Mouse (Mus musculus): ENCODE measurements around the gene Resp18. TPM values are rescaled to one million over a fixed set of nuclear protein-coding genes. Genes with fewer than 3 reads are reported as not detected.
A peak's percentile ranks its signal among the peaks of the same experiment; 100 is the strongest.

Resp18 gene
- not detected for total RNA-seq (2018; cell fraction: chromatin; rRNA removed)
- not detected for total RNA-seq (2018; cell fraction: cytosol; rRNA removed)
- not detected for total RNA-seq (2018; cell fraction: nucleus; rRNA removed)
- polyA plus RNA-seq (2018): not detected in 3 replicates

DNA sequence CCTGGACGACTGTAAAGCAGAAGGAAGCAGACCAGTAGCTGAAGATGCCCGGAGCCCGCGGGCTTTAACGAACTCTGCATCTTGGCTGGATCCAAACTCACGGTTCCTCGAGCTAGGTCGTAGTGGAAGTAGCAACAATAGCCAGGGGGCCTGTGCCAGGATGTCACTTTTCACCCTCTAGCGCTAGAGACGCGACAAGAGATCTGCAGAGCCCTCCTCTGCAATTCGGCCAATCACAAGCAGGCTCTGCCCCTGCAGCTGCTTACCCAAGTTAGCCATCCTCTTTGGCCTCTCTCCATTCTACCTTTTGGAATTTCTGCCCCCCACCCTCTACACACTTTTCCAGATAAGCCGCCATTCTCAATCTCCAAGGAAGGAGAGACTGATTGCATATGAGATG lies at the start of gene Resp18:
TSS of gene Resp18 (minus strand) at position 188 of the 400 bp plus-strand sequence.
- no peaks in the 10 kb centered on the region for H3K79me2 ChIP-seq (ENCODE audit: inconsistent target)
- no peak within 1 kb of the TSS for H3K4me3 ChIP-seq (ENCODE audit: inconsistent target)
- no peak within 1 kb of the TSS for H3K27ac ChIP-seq
- no peaks in the 10 kb centered on the region for H3K36me3 ChIP-seq (ENCODE audit: inconsistent target)
- 10% methylated on average over 13 of the region's 13 CpGs for WGBS (ENCODE audit: missing documents)

DNA sequence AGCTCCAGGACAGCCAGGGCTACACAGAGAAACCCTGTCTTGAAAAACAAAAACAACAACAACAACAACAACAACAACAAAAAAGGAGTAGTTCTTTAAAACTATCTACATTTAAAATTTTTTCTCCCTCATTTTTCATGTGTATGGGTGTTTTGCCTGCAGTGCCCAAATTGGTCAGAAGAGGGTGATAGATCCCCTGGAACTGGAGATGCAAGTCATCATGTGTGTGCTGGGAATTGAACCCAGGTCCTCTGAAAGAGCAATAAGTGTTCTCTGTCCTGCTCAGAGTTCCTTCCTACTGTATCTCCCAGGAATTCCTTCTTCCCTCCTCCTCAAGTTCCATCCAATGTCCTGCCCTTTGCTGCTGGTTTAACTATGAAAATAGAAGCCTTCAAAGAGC lies 49.2 kb upstream of the Resp18 start:
- Histone ChIP-seq H3K4me3 (ENCODE audit: inconsistent target) (no peak overlapping the region), H3K79me2 (ENCODE audit: inconsistent target) (no peaks in the 10 kb centered on the region), H3K36me3 (ENCODE audit: inconsistent target) (no peaks in the 10 kb centered on the region), H3K27ac (no peak overlapping the region)

DNA sequence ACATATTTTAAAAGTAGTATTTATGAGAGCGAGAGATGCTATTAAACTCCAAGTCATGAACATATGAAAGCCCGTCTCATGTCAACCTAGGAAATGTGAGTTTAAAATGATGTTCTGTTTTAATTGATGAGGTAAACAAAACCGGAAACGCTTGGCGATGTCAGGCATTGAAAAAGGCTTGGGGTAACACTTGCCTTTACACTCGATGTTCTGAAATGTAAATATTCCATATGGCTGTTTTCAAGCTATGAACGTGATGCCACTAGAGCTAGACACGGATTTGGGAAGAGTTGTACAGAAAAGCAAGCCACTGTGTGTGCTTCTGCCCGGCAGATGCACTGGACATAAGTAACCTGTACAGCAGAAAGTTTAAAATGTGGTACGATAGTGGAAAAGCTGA lies 41.0 kb upstream of the Resp18 start:
- WGBS (ENCODE audit: missing documents): 96% methylated on average over 10 of the region's 10 CpGs
- Histone ChIP-seq H3K79me2 (ENCODE audit: inconsistent target) (no peaks in the 10 kb centered on the region), H3K27ac (no peak overlapping the region), H3K36me3 (ENCODE audit: inconsistent target) (peaks cover 9% of the 10 kb centered on the region; the same call in 1 of the 2 replicates), H3K4me3 (ENCODE audit: inconsistent target) (no peak overlapping the region)

DNA sequence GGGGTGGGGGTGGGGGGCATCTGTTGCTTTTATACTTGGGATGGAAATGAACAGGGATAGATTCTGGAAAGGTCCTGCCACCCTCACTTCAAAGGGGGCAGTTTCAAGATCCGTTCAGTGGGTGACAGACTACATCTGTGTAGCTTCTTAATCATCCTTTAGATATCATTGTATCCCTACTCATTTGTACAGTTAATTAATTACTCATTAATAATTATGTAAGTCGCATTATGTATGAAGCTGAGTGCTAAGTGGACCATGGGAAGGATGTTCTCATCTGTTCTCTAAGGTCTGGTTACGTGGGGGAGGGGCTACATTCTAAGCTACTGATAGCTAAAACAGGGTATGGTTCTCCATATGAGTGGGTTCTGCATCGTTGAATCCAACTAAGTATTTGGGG lies 40.5 kb upstream of the Resp18 start:
- Histone ChIP-seq H3K27ac (no peak overlapping the region), H3K36me3 (ENCODE audit: inconsistent target) (peaks cover 12% of the 10 kb centered on the region; the same call in 1 of the 2 replicates), H3K79me2 (ENCODE audit: inconsistent target) (no peaks in the 10 kb centered on the region), H3K4me3 (ENCODE audit: inconsistent target) (no peak overlapping the region)
- WGBS (ENCODE audit: missing documents): 98% methylated on average over 4 of the region's 4 CpGs

DNA sequence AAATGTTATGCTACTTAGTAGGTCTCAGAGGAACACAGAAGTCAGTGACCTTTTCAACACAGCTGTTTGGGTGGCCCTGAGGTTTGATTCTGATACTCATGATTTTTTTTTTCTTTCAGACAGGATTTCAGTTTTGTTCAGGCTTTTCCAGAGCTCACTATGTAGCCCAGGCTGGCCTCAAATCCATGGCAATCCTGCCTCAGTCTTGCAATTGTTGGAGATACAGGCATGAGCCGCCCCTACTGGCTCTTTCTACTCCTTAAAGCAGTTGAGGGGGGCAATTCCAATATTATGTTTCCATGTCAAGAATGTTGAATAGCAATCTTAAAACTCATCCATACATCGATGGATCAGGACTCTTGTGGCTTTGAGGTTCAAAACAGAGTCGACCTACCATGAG lies 40.1 kb upstream of the Resp18 start:
- 62% methylated on average over 3 of the region's 3 CpGs for WGBS (ENCODE audit: missing documents)
- peak overlapping the region; percentile 34 for H3K27ac ChIP-seq
- no peaks in the 10 kb centered on the region for H3K79me2 ChIP-seq (ENCODE audit: inconsistent target)
- H3K36me3 ChIP-seq (ENCODE audit: inconsistent target): peaks cover 16% of the 10 kb centered on the region; the same call in 1 of the 2 replicates
- peak overlapping the region; percentile 7; the same call in 1 of the 2 replicates for H3K4me3 ChIP-seq (ENCODE audit: inconsistent target)

DNA sequence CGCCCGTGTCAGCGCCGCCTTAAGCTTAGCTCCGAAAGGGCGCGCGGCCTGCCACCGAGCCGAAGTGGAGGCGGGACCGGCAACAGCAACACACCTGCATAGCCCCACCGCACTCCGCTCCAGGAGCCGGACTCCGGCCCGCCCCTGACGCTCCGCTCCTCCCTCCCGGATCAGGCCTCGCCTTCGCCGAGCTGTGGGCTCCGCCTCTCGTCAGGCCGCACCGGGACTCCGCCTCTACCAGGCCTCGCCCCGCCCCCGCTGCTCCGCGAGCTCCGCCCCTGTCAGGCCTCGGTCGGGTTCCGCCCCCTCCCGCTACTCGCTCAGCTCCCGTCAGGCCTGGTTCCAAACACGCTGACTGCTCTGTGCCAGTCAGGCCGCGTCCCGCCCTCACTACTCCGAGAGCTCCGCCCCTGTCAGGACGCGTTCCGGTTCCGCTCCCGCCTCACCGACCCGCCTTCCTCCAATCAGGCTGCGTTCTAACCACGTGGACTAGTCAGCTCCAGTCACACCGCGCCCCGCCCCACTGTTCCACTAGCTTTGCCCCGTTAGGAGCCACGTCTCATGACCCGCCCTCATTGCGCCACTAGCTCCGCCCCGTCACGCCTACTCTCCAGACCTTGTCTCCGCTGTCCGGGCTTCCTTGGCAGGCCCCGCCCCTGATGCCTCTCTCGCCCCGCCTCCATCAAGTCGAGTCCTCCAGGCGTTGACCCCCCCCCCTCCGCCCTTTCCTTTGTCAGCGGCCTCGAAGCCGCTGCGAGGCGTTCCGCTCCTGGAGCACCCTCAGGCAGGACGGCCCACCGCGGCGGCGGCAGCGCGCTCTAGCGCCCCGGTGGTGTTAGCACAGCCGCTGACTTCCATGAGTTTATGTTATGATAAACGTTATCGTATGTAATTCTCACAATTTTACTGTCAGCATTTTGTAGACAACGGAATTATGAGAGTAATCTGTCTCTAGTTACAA lies 39.3 kb upstream of the Resp18 start, which contains the start of gene Dnpep:
TSS of gene Dnpep (minus strand) at position 750 of the 961 bp plus-strand sequence.
- H3K27ac ChIP-seq: peak within 1 kb of the TSS; percentile 85
- no peaks in the 10 kb centered on the region for H3K79me2 ChIP-seq (ENCODE audit: inconsistent target)
- peaks cover 24% of the 10 kb centered on the region for H3K36me3 ChIP-seq (ENCODE audit: inconsistent target)
- WGBS (ENCODE audit: missing documents): 1% methylated on average over 92 of the region's 92 CpGs
- peak within 1 kb of the TSS; percentile 82 for H3K4me3 ChIP-seq (ENCODE audit: inconsistent target)

DNA sequence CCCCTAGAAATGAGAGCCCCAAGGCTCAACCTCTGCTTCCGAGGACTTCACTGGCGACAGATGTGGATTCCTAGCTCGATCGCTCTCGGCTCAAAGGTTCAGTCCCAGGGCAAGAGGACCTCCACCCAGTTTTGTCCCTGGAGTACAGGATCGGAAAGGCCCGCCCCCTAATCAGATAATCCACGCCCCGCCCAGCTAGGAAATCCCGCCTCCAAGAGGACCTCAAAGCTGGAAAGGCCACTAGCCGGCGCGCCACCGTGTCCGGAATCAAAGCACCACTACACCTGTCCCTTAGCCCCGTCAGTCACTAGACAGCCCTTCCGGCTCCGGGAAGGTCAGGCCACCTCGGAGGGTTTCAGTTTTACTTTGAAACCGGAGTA lies 38.6 kb upstream of the Resp18 start:
- Histone ChIP-seq H3K27ac (peak overlapping the region; percentile 85), H3K79me2 (ENCODE audit: inconsistent target) (no peaks in the 10 kb centered on the region), H3K36me3 (ENCODE audit: inconsistent target) (peaks cover 31% of the 10 kb centered on the region), H3K4me3 (ENCODE audit: inconsistent target) (peak overlapping the region; percentile 82)
- WGBS (ENCODE audit: missing documents): 2% methylated on average over 20 of the region's 20 CpGs

DNA sequence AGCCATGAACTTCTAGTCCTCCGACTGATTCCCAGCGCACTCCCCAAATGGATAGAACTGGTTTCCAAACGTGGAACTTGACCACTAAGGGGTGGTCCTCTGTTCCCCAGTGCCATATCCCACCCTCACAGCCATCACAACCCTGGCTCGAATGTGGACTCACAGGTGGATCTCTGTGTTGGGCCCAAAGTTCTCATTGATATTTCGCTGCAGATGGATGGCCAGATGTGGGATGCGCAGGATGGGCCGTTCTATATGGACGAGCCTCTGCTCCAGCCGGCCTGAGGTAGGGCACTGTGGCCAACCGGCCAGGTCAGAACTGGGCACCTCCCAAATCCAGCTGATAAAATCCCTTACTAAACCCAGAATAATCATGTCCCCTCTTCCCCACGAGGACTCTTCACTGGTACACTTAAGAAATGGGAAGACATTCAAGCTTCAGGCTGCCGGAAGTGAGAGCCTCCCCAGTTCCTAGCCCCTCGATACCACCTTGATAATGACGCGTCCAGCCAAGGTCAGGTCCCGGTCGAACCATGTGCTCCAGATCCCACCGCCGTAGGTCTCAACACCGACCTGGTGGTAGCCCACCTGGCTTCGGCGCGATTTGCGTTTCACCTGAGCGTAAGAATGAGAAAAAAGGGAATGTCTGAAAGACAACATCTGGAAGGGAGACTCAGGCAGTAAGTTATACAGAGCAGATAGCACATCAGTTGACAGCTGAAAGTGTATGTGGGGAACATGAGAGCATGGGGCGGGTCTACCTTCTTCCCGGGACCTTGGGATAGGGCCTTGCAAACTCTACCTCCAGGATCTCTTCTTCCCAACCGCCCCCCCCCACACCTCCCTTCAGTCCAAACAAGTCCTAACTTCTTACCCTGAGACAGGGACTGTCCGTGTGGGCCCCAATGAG lies 37.5 kb upstream of the Resp18 start:
- H3K79me2 ChIP-seq (ENCODE audit: inconsistent target): no peaks in the 10 kb centered on the region
- peaks cover 42% of the 10 kb centered on the region for H3K36me3 ChIP-seq (ENCODE audit: inconsistent target)
- 95% methylated on average over 29 of the region's 29 CpGs for WGBS (ENCODE audit: missing documents)
- H3K4me3 ChIP-seq (ENCODE audit: inconsistent target): peak overlapping the region; percentile 82
- no peak overlapping the region for H3K27ac ChIP-seq

DNA sequence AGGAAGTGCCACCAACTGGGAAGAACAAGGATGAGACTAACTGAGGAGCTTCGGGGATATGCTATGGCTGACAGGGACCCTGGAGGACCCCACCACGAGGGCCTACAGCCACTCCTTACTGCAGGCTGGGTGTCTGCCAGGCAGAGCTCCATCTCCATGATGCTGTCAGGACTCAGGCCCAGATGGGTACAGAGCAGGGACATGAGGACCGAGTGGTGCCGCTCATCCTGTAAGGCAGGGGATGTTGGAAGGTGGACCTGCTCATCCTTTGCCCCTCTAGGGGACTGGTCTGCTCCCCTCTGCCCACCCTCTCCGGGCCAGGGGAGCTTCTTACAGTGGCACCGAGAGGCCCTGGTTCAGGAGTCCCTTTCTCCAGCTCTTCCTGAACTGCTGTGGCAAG lies 36.8 kb upstream of the Resp18 start:
- Histone ChIP-seq H3K27ac (no peak overlapping the region), H3K4me3 (ENCODE audit: inconsistent target) (no peak overlapping the region), H3K36me3 (ENCODE audit: inconsistent target) (peaks cover 48% of the 10 kb centered on the region), H3K79me2 (ENCODE audit: inconsistent target) (no peaks in the 10 kb centered on the region)
- 93% methylated on average over 5 of the region's 6 CpGs for WGBS (ENCODE audit: missing documents)

DNA sequence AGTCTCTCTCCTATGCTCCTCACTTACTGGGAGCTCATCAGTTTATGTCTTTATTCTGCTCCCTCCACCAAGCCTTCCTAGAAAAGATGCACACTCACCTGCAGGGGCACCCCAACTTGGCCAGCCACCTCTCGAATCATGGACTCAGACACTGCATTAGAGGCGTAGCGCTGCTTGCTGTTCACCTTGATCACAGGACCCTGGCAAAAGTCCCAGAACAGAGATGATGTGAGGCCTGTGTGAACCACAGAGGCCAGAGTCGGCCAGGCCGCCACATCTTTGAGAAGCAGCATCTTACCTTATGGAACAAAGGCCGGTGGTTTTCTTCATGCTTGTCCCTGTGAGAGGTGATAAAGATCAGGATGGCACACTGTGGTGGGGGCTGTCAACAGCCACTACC lies 33.5 kb upstream of the Resp18 start:
- Histone ChIP-seq H3K36me3 (ENCODE audit: inconsistent target) (peaks cover 69% of the 10 kb centered on the region), H3K4me3 (ENCODE audit: inconsistent target) (no peak overlapping the region), H3K27ac (no peak overlapping the region), H3K79me2 (ENCODE audit: inconsistent target) (no peaks in the 10 kb centered on the region)
- WGBS (ENCODE audit: missing documents): 95% methylated on average over 6 of the region's 6 CpGs

DNA sequence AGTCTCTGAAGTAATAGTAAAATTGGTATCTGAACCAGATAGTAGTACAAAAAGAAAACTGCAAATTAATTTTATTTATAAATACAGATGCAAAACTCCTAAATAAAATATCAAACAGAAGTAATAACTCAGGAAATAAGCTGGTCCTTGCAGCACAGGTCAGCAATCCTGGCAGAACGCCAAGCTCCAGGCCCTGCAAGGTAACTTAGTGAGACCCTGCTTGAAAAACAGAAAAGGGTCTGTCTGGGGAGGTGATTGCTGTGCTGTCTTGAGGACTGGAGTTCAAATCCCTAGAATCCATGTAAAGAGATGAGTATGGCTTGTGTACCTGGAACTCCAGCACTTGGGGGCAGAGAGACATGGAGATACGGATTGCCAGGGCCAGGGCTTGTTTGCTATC lies 26.4 kb upstream of the Resp18 start:
- 91% methylated on average over 2 of the region's 2 CpGs for WGBS (ENCODE audit: missing documents)
- Histone ChIP-seq H3K79me2 (ENCODE audit: inconsistent target) (no peaks in the 10 kb centered on the region), H3K4me3 (ENCODE audit: inconsistent target) (no peak overlapping the region), H3K36me3 (ENCODE audit: inconsistent target) (peaks cover 18% of the 10 kb centered on the region), H3K27ac (no peak overlapping the region)

DNA sequence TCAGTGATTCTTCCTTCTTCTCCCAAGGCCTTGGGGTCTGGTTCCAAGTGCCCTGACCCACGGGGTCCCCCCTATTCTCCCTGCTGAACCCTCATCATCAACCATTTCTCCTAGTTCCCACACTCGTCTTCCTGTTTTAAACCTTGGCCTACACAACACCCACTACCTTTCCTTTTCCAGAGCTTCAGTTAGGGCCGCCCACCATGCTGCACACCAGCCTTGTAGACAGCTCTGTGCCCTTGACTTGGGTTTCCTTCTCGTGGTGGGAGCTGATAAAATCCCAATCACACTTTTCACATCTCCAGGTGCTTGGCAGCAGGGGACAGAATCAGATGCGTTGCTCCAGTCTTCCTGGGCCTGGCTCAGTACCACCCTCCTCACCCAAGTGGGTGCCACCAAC lies 16.1 kb upstream of the Resp18 start:
- H3K79me2 ChIP-seq (ENCODE audit: inconsistent target): no peaks in the 10 kb centered on the region

DNA sequence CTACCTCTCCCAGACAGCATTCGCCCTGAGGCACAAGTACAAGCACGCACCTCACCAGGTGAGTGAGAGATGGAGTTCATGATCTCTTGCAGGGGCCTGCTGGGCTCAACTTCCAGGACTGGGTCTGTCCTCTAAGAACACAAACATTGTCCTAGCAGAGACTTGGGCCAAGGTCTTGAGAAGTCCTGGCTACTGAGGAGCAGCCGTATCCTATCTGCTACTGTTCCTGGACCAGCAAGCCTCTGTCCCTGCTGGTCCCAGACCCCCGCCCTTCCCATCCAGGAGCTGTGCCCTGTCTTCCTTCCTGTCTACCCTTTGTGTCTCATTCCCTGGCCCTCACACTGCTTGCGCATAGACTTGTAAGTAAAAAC lies 15.1 kb upstream of the Resp18 start:
- Histone ChIP-seq H3K27ac (no peak overlapping the region), H3K79me2 (ENCODE audit: inconsistent target) (no peaks in the 10 kb centered on the region), H3K4me3 (ENCODE audit: inconsistent target) (no peak overlapping the region), H3K36me3 (ENCODE audit: inconsistent target) (no peaks in the 10 kb centered on the region)
- WGBS (ENCODE audit: missing documents): 89% methylated on average over 5 of the region's 5 CpGs

More for the DNA sequence above, 16.1 kb upstream of the Resp18 start:
- Histone ChIP-seq H3K4me3 (ENCODE audit: inconsistent target) (no peak overlapping the region), H3K27ac (no peak overlapping the region), H3K36me3 (ENCODE audit: inconsistent target) (no peaks in the 10 kb centered on the region)
- WGBS (ENCODE audit: missing documents): 75% methylated on average over 5 of the region's 5 CpGs

DNA sequence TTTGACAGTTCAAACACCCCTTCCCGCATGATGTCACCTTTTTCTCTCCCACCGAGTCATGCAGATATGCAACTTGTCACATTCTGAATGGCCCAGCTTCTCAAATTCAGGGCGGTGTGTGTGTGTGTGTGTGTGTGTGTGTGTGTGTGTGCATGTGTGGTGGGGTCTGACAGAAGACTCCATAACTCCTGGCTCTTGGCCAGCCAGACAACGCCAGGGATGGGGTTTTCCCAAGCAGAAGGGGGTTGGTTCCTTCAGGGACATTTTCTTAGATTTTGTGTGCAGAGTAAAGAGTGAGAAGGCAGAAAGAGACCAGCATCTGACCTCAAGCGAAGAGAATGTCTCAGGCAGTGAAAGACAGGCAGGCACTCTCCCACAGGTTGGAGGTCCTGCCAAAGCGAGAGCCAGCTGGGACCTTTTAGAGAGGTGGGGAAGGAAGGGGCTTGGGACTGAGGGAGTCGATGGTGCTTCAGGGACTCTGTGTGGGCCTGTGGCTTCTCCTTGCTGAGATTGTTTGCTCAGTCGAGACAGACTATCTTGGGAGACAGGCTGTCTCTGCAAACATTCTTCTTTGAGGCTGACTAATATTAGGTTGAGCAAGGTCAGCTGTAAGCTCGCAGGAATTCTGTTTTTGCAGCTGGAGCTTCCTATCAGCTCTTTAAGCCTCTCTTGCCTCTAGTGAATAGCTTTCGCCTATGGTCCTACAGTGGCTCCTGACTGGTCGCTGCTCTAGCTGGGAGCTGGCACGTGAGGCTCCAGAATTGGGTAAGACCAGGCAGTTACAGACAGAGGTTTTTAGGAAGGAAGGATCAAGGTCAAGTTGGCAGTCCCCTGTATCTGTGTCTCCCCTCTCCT lies 14.5 kb upstream of the Resp18 start:
- Histone ChIP-seq H3K79me2 (ENCODE audit: inconsistent target) (no peaks in the 10 kb centered on the region), H3K36me3 (ENCODE audit: inconsistent target) (no peaks in the 10 kb centered on the region), H3K4me3 (ENCODE audit: inconsistent target) (no peak overlapping the region), H3K27ac (no peak overlapping the region)
- 65% methylated on average over 10 of the region's 12 CpGs for WGBS (ENCODE audit: missing documents)
